Mouse (Mus musculus) heart, adult 2 months (tissue): ENCODE results near the gene Tnfaip8l3.

Experiments used
- CTCF ChIP-seq: fragments of 200-600 bp; IDR thresholded peaks from 2 replicates; pipeline ENCODE4 v1.8.1; 2022; ENCODE audit warnings: antibody characterized with exemption, mild to moderate bottlenecking, moderate library complexity
- EP300 ChIP-seq: fragments of 200-500 bp; IDR thresholded peaks from 2 replicates; pipeline ENCODE4 v1.6.1; 2011; ENCODE audit warnings: low read depth, low read length, control low read depth; ENCODE audit not compliant: insufficient read depth
- POLR2A ChIP-seq: fragments of 200-500 bp; IDR thresholded peaks from 2 replicates; pipeline ENCODE4 v1.6.1; 2011; ENCODE audit warnings: mild to moderate bottlenecking, low read depth, low read length, control low read depth; ENCODE audit not compliant: insufficient read depth

- TF ChIP-seq CTCF (peak; percentile 80), POLR2A (no peak), EP300 (no peak)
These were observed 44.5 kb upstream of the Tnfaip8l3 start for GRCm38 (mm10) chr9:54112726-54113125.
